Mouse (Mus musculus) ES-Bruce4 (cell line): Measurements from ENCODE around the gene Pitpnc1.

Experiments used
- CTCF ChIP-seq: IDR thresholded peaks from one replicate; pipeline ENCODE4 v1.8.1; 2011; ENCODE audit warnings: low read depth, low read length
- EP300 ChIP-seq: IDR thresholded peaks from 2 replicates; pipeline ENCODE4 v1.6.1; 2011; ENCODE audit warnings: low read depth, low read length; ENCODE audit not compliant: insufficient read depth
- POLR2A ChIP-seq: IDR thresholded peaks from one replicate; pipeline ENCODE4 v1.8.1; 2011; ENCODE audit warnings: low read length; ENCODE audit not compliant: insufficient read depth

DNA sequence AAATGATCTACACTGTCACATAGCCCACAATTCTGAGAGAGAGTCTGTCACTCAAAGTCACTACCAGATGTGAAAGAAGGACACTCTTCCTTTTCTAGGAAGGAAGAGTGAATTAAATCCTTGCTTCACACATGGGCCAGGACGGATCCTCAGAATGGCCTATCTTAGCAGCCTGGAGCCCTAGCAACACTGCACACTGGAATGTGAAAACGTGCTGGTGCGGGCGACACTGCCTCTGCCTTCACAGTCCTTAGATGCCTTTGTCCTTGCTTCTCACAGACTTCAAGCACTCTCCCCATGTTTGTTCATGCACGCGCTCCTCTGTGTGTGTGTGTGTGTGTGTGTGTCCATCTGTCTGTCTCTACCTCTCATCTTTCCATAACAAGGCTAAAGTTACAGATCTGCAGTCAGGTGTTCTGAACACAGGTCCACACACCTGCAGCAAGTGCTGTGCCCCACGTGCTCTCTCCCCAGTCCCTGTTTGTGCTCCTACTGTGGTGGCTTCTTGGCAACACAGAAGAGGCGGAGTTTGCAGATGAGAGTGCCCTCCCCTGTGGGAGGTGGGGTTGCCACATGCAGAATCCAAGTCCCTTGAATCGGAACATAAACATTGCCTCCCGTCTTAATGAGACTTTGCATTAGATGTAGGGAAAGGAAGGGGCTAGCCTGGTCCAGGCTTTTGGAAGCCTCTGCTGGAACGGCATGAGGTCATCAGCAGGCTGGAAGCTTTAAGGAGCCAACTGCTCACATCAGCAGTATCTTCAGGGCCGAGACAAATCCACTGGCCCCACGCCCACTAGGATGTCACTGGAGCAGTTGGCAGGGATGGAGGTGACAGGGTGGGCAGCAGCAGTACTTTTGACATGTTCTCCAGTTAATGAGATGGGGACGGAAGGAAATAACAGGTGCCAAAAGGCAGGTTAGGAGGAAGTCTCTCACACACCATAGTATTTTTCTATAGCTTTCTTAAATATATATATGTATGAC is 144.5 kb downstream of the Pitpnc1 start:
- no peak for TF ChIP-seq POLR2A
- TF ChIP-seq CTCF, result no peak
- no peak for TF ChIP-seq EP300
